Mouse (Mus musculus) naive thymus-derived CD4-positive, alpha-beta T cell, adult 5 months (primary cell): ENCODE results near the gene Olfr867. TPM values are rescaled to one million over a fixed set of nuclear protein-coding genes. Genes with fewer than 3 reads are reported as not detected.

ENCODE experiments used
- polyA plus RNA-seq: library from polyadenylated mRNA; unstranded; fragments of 100-300 nt; shearing (Covaris generic); gene quantifications from one replicate; pipeline ENCODE4 v1.2.1, GENCODE M21; 2017

Gene Olfr867
- not detected for polyA plus RNA-seq

GRCm38 (mm10) chr9:20057462-20057861 lies at the start of gene Olfr867:
Olfr867 (minus strand) TSS chr9:20057562.

GRCm38 (mm10) chr9:20098326-20098725 lies 41.0 kb upstream of the Olfr867 start, which contains the start of gene Olfr868:
Olfr868 (plus strand) TSS chr9:20098626.

GRCm38 (mm10) chr9:20027935-20028334 lies 29.4 kb downstream of the Olfr867 start, which contains the start of gene Olfr866:
Olfr866 (minus strand) TSS chr9:20028035.

Other genes starting within 250 kb of the Olfr867 start
- gene Olfr860, start 207.8 kb downstream of the Olfr867 start, polyA plus RNA-seq: 0.20 TPM
- gene Olfr862, start 169.6 kb downstream of the Olfr867 start, polyA plus RNA-seq: 0.34 TPM
- gene Olfr77, start 140.7 kb downstream of the Olfr867 start, polyA plus RNA-seq: 1.5 TPM
- gene Olfr866, start 29.5 kb downstream of the Olfr867 start, polyA plus RNA-seq: not detected
- gene Olfr868, start 41.1 kb upstream of the Olfr867 start, polyA plus RNA-seq: not detected
- gene Olfr869, start 71.4 kb upstream of the Olfr867 start, polyA plus RNA-seq: not detected
- gene Olfr870, start 116.5 kb upstream of the Olfr867 start, polyA plus RNA-seq: not detected
- gene Olfr871, start 154.6 kb upstream of the Olfr867 start, polyA plus RNA-seq: not detected
- gene Olfr872, start 179.6 kb upstream of the Olfr867 start, polyA plus RNA-seq: 0.24 TPM
- gene Olfr39, start 224.8 kb upstream of the Olfr867 start, polyA plus RNA-seq: 0.32 TPM
- not detected for gene Olfr873, start 241.0 kb upstream of the Olfr867 start, polyA plus RNA-seq